Mouse (Mus musculus) cortical plate, adult 2 months (tissue): Measurements from ENCODE around the gene Zfp385a.

Experiments used
- CTCF ChIP-seq: fragments of 200-500 bp; IDR thresholded peaks from 2 replicates; pipeline ENCODE4 v1.5.1; 2011; ENCODE audit warnings: mild to moderate bottlenecking, control low read depth, low read length; ENCODE audit not compliant: insufficient read depth; ENCODE audit errors: extremely low read depth
- POLR2A ChIP-seq: fragments of 200-500 bp; IDR thresholded peaks from 2 replicates; pipeline ENCODE4 v1.6.1; 2011; ENCODE audit warnings: mild to moderate bottlenecking, low read length, control low read depth; ENCODE audit not compliant: insufficient read depth; ENCODE audit errors: extremely low read depth

GRCm38 (mm10) chr15:103290417-103290816 is 49.5 kb downstream of the Zfp385a start:
- TF ChIP-seq POLR2A (no peak), CTCF (no peak)
